Mouse (Mus musculus) brain, embryonic 14.5 days (tissue): ENCODE results near the gene Snd1.

ENCODE experiments used
- CTCF ChIP-seq: fragments of 200-500 bp; IDR thresholded peaks from 2 replicates; pipeline ENCODE4 v1.5.1; 2012; ENCODE audit warnings: inconsistent platforms, mild to moderate bottlenecking, moderate library complexity, borderline replicate concordance; ENCODE audit not compliant: insufficient read depth, insufficient read length; ENCODE audit errors: extremely low read depth
- POLR2A ChIP-seq: fragments of 200-500 bp; IDR thresholded peaks from 2 replicates; pipeline ENCODE4 v1.6.1; 2012; ENCODE audit warnings: mild to moderate bottlenecking, inconsistent platforms, borderline replicate concordance; ENCODE audit not compliant: poor library complexity, insufficient read depth, insufficient read length, severe bottlenecking; ENCODE audit errors: extremely low read depth

DNA sequence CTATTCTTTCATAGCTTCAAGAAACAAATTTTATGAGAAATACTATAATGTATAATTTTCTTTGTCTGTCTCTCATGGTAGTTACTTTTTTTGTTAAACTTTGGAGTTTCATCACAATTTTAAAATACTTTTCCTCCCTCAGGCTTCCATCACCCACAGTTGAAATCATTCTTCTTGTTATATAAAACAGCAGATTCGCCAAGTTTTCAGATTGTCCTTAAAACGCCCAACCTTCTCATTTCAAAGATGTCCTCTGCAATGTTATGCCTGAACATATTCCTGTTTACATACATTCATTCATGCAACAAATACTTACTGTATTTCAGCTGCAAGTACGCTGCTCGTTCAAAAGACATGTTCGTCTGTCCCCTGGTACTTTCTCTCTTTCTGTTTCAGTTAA lies 188.7 kb downstream of the Snd1 start:
- TF ChIP-seq CTCF (no peak), POLR2A (no peak)
